Mouse (Mus musculus): ENCODE measurements around the gene Cdh18. TPM values are rescaled to one million over a fixed set of nuclear protein-coding genes. Genes with fewer than 3 reads are reported as not detected.

Cdh18 gene
- total RNA-seq, 1 experiment from 2014 or later: not detected

- ATAC-seq (replicated peaks in 1 of 2; ENCODE audit: insufficient read depth in 1 of 2, low FRiP score in 2 of 2, low TSS enrichment in 1 of 2, low read depth in 1 of 2, poor library complexity in 2 of 2, severe bottlenecking in 2 of 2): no peak
Measured at GRCm38 (mm10) chr15:23366325-23366724, 817.5 kb downstream of the Cdh18 start.

- no peak for ATAC-seq (replicated peaks in 1 of 2; ENCODE audit: insufficient read depth in 1 of 2, low FRiP score in 2 of 2, low TSS enrichment in 1 of 2, low read depth in 1 of 2, poor library complexity in 2 of 2, severe bottlenecking in 2 of 2)
Measured at GRCm38 (mm10) chr15:23367712-23368111, 818.9 kb downstream of the Cdh18 start.

- no peak for ATAC-seq (replicated peaks in 1 of 2; ENCODE audit: insufficient read depth in 1 of 2, low FRiP score in 2 of 2, low TSS enrichment in 1 of 2, low read depth in 1 of 2, poor library complexity in 2 of 2, severe bottlenecking in 2 of 2)
Measured at GRCm38 (mm10) chr15:23378016-23378750, 829.4 kb downstream of the Cdh18 start.

GRCm38 (mm10) chr15:23385816-23386215, 837.0 kb downstream of the Cdh18 start:
- ATAC-seq (replicated peaks in 1 of 2; ENCODE audit: insufficient read depth in 1 of 2, low FRiP score in 2 of 2, low TSS enrichment in 1 of 2, low read depth in 1 of 2, poor library complexity in 2 of 2, severe bottlenecking in 2 of 2): no peak

GRCm38 (mm10) chr15:23396646-23397045, 847.8 kb downstream of the Cdh18 start:
- no peak for ATAC-seq (replicated peaks in 1 of 2; ENCODE audit: insufficient read depth in 1 of 2, low FRiP score in 2 of 2, low TSS enrichment in 1 of 2, low read depth in 1 of 2, poor library complexity in 2 of 2, severe bottlenecking in 2 of 2)

- ATAC-seq (replicated peaks in 1 of 2; ENCODE audit: insufficient read depth in 1 of 2, low FRiP score in 2 of 2, low TSS enrichment in 1 of 2, low read depth in 1 of 2, poor library complexity in 2 of 2, severe bottlenecking in 2 of 2): no peak
Measured at GRCm38 (mm10) chr15:23403792-23404191, 855.0 kb downstream of the Cdh18 start.

- ATAC-seq (replicated peaks in 1 of 2; ENCODE audit: insufficient read depth in 1 of 2, low FRiP score in 2 of 2, low TSS enrichment in 1 of 2, low read depth in 1 of 2, poor library complexity in 2 of 2, severe bottlenecking in 2 of 2): no peak
Measured at GRCm38 (mm10) chr15:23408256-23408655, 859.4 kb downstream of the Cdh18 start.

GRCm38 (mm10) chr15:23416450-23417080, 867.7 kb downstream of the Cdh18 start:
- no peak for ATAC-seq (replicated peaks in 1 of 2; ENCODE audit: insufficient read depth in 1 of 2, low FRiP score in 2 of 2, low TSS enrichment in 1 of 2, low read depth in 1 of 2, poor library complexity in 2 of 2, severe bottlenecking in 2 of 2)

- ATAC-seq (replicated peaks in 1 of 2; ENCODE audit: insufficient read depth in 1 of 2, low FRiP score in 2 of 2, low TSS enrichment in 1 of 2, low read depth in 1 of 2, poor library complexity in 2 of 2, severe bottlenecking in 2 of 2): no peak
Measured at GRCm38 (mm10) chr15:23418158-23418557, 869.3 kb downstream of the Cdh18 start.

- ATAC-seq (replicated peaks in 1 of 2; ENCODE audit: insufficient read depth in 1 of 2, low FRiP score in 2 of 2, low TSS enrichment in 1 of 2, low read depth in 1 of 2, poor library complexity in 2 of 2, severe bottlenecking in 2 of 2): no peak
Measured at GRCm38 (mm10) chr15:23420010-23420409, 871.2 kb downstream of the Cdh18 start.

- no peak for ATAC-seq (replicated peaks in 1 of 2; ENCODE audit: insufficient read depth in 1 of 2, low FRiP score in 2 of 2, low TSS enrichment in 1 of 2, low read depth in 1 of 2, poor library complexity in 2 of 2, severe bottlenecking in 2 of 2)
Measured at GRCm38 (mm10) chr15:23430021-23430420, 881.2 kb downstream of the Cdh18 start.

GRCm38 (mm10) chr15:23448542-23448941, 899.7 kb downstream of the Cdh18 start:
- no peak for ATAC-seq (replicated peaks in 1 of 2; ENCODE audit: insufficient read depth in 1 of 2, low FRiP score in 2 of 2, low TSS enrichment in 1 of 2, low read depth in 1 of 2, poor library complexity in 2 of 2, severe bottlenecking in 2 of 2)

GRCm38 (mm10) chr15:23452098-23452625, 903.3 kb downstream of the Cdh18 start:
- no peak for ATAC-seq (replicated peaks in 1 of 2; ENCODE audit: insufficient read depth in 1 of 2, low FRiP score in 2 of 2, low TSS enrichment in 1 of 2, low read depth in 1 of 2, poor library complexity in 2 of 2, severe bottlenecking in 2 of 2)

GRCm38 (mm10) chr15:23453331-23453730, 904.5 kb downstream of the Cdh18 start:
- ATAC-seq (replicated peaks in 1 of 2; ENCODE audit: insufficient read depth in 1 of 2, low FRiP score in 2 of 2, low TSS enrichment in 1 of 2, low read depth in 1 of 2, poor library complexity in 2 of 2, severe bottlenecking in 2 of 2): no peak

GRCm38 (mm10) chr15:23455344-23455743, 906.5 kb downstream of the Cdh18 start:
- no peak for ATAC-seq (replicated peaks in 1 of 2; ENCODE audit: insufficient read depth in 1 of 2, low FRiP score in 2 of 2, low TSS enrichment in 1 of 2, low read depth in 1 of 2, poor library complexity in 2 of 2, severe bottlenecking in 2 of 2)

GRCm38 (mm10) chr15:23457401-23457800, 908.6 kb downstream of the Cdh18 start:
- no peak for ATAC-seq (replicated peaks in 1 of 2; ENCODE audit: insufficient read depth in 1 of 2, low FRiP score in 2 of 2, low TSS enrichment in 1 of 2, low read depth in 1 of 2, poor library complexity in 2 of 2, severe bottlenecking in 2 of 2)

- no peak for ATAC-seq (replicated peaks in 1 of 2; ENCODE audit: insufficient read depth in 1 of 2, low FRiP score in 2 of 2, low TSS enrichment in 1 of 2, low read depth in 1 of 2, poor library complexity in 2 of 2, severe bottlenecking in 2 of 2)
Measured at GRCm38 (mm10) chr15:23470527-23471475, 922.0 kb downstream of the Cdh18 start.

- no peak for ATAC-seq (replicated peaks in 1 of 2; ENCODE audit: insufficient read depth in 1 of 2, low FRiP score in 2 of 2, low TSS enrichment in 1 of 2, low read depth in 1 of 2, poor library complexity in 2 of 2, severe bottlenecking in 2 of 2)
Measured at GRCm38 (mm10) chr15:23486306-23486705, 937.5 kb downstream of the Cdh18 start.
